Mouse (Mus musculus): ENCODE measurements at regions not wholly inside any gene's neighbourhood (a gene's known extent, or its start where the extent isn't known, plus 50 kb on each side); places are given as distances from the start of the nearest gene placed in this dataset.

- DNase-seq: no peak
These were observed 291.0 kb downstream of the Pdcd6ip start for GRCm38 (mm10) chr9:113417106-113417505.

GRCm38 (mm10) chr9:113415511-113415931 lies 292.5 kb downstream of the Pdcd6ip start:
- DNase-seq: no peak

- no peak for DNase-seq
These were observed 293.4 kb downstream of the Pdcd6ip start for GRCm38 (mm10) chr9:113414690-113415089.

- no peak for DNase-seq
These were observed 294.2 kb downstream of the Pdcd6ip start for GRCm38 (mm10) chr9:113413851-113414250.

GRCm38 (mm10) chr9:113411638-113412037 lies 296.4 kb downstream of the Pdcd6ip start:
- DNase-seq: no peak

GRCm38 (mm10) chr9:113408521-113408920 lies 299.5 kb downstream of the Pdcd6ip start:
- DNase-seq: no peak

- DNase-seq: no peak
These were observed 313.7 kb downstream of the Pdcd6ip start for GRCm38 (mm10) chr9:113394320-113394719.

GRCm38 (mm10) chr9:113387356-113387755 lies 320.7 kb downstream of the Pdcd6ip start:
- DNase-seq: no peak

GRCm38 (mm10) chr9:113381591-113382110 lies 326.4 kb downstream of the Pdcd6ip start:
- no peak for DNase-seq

GRCm38 (mm10) chr9:113380408-113381129 lies 327.5 kb downstream of the Pdcd6ip start:
- DNase-seq: no peak

GRCm38 (mm10) chr9:113378525-113378924 lies 329.5 kb downstream of the Pdcd6ip start:
- no peak for DNase-seq

GRCm38 (mm10) chr9:113371718-113372306 lies 336.2 kb downstream of the Pdcd6ip start:
- no peak for DNase-seq

- DNase-seq: no peak
These were observed 360.1 kb downstream of the Pdcd6ip start for GRCm38 (mm10) chr9:113347942-113348341.

GRCm38 (mm10) chr9:113346531-113346930 lies 361.5 kb downstream of the Pdcd6ip start:
- DNase-seq: peak; percentile 41

- peak; percentile 57 for DNase-seq
These were observed 365.9 kb downstream of the Pdcd6ip start for GRCm38 (mm10) chr9:113342131-113342530.

GRCm38 (mm10) chr9:113340838-113341237 lies 367.2 kb downstream of the Pdcd6ip start:
- DNase-seq: no peak

- no peak for DNase-seq
These were observed 368.0 kb downstream of the Pdcd6ip start for GRCm38 (mm10) chr9:113340036-113340435.

GRCm38 (mm10) chr9:113324489-113324888 lies 383.6 kb downstream of the Pdcd6ip start:
- DNase-seq: no peak

- no peak for DNase-seq
These were observed 398.1 kb downstream of the Pdcd6ip start for GRCm38 (mm10) chr9:113309707-113310574.

- DNase-seq: no peak
These were observed 402.3 kb downstream of the Pdcd6ip start for GRCm38 (mm10) chr9:113305761-113306160.

- DNase-seq: no peak
These were observed 405.6 kb downstream of the Pdcd6ip start for GRCm38 (mm10) chr9:113302429-113302828.

- DNase-seq: peak; percentile 85
These were observed 407.2 kb downstream of the Pdcd6ip start for GRCm38 (mm10) chr9:113300846-113301245.

GRCm38 (mm10) chr9:113299900-113300299 lies 408.2 kb downstream of the Pdcd6ip start:
- no peak for DNase-seq
